In the genomic region with DNA sequence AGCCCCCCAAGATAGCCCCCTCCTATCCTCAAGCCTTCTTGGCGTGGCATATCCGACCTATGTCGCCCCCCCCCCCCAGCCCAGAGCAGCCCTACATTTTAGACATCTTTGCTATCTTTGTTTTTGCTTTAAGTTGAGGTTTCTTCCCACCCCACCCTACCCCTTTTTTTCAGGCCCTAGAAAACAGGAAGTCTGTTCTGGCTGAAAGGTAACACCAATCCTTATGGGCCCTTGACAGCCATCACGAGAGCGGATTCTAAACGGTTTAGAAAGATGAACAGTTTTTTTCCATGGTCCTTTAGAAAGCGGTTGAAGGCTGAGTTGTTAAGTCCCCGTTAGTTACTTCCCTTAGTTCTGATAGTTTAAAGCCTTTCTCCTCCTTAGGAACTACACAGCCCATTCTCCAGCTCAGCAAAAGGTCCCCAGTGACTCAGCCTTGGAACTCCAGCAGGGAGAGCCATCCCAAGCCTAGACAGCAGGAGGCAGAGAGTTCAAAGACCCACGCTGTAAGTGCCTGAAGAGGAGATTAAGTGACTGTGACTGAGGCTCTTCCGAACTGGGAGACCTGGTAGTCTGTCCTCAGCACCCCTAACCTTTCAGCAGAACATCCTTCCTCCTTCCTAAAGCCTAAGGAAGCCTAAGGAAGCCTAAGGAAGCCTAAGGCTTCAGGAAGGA, we compare ENCODE assay signal across 15 mouse cellular contexts. TPM values are rescaled to one million over a fixed set of nuclear protein-coding genes. Genes with fewer than 3 reads are reported as not detected.
DNase-seq lines count a peak whose midpoint lies in the region; ATAC-seq and TF ChIP-seq lines count a peak whose summit lies in the region.
"Had no signal": no experiment of that assay in that cellular context is flagged by ENCODE, and none has a peak within 500 bp of the region (broad histone marks: within the 10 kb centered on the region; RNA-seq: fewer than 3 reads in every experiment).

No protein-coding gene starts in this region.

- 67% methylated on average over 10 of the region's 10 CpGs for WGBS in kidney, embryonic 15.5 days
- WGBS in embryonic facial prominence, embryonic 10.5 days = 59% methylated on average over 10 of the region's 10 CpGs
- WGBS in midbrain, embryonic 16.5 days = 54% methylated on average over 8 of the region's 10 CpGs

- H3K4me1 ChIP-seq in kidney, embryonic 15.5 days = peaks cover 30% of the 10 kb centered on the region
- H3K4me1 ChIP-seq in CH12.LX (ENCODE audit: control insufficient read depth in 1 of 2, insufficient read depth in 2 of 2) (peaks cover 4 to 27% of the 10 kb centered on the region in 2 experiments), ES-E14 (ENCODE audit: control insufficient read depth in 2 of 2, insufficient read depth in 2 of 2, low read length in 2 of 2, poor library complexity in 1 of 2) (peaks cover 8 to 20% of the 10 kb centered on the region in 2 experiments; a peak in 3 of 4 replicates)
- H3K4me1 ChIP-seq in embryonic facial prominence, embryonic 10.5 days = peaks cover 45% of the 10 kb centered on the region
- H3K4me1 ChIP-seq in midbrain, embryonic 16.5 days (ENCODE audit: control insufficient read depth, insufficient read depth, low read length) = peaks cover 17% of the 10 kb centered on the region

- dilution Hi-C loops in CH12.LX (cut with MboI; ENCODE audit: extremely low pct_ligation_motif_present, extremely low pct_unique_long_range_greater_than_20kb, low sequenced_read_pairs) = no loop called here

- H3K4me3 ChIP-seq in kidney, embryonic 15.5 days (replicated peaks) = no peak overlapping the region
- H3K4me3 ChIP-seq in CH12.LX (replicated peaks in 1 of 3; ENCODE audit: low read depth in 2 of 3, low read length in 2 of 3, poor library complexity in 1 of 3) (no peak overlapping the region), ES-E14 (ENCODE audit: insufficient read depth in 1 of 2, low read depth in 1 of 2, low read length in 2 of 2, poor library complexity in 1 of 2, severe bottlenecking in 1 of 2) (no peak overlapping the region)
- no peak overlapping the region for H3K4me3 ChIP-seq in embryonic facial prominence, embryonic 10.5 days
- H3K4me3 ChIP-seq in midbrain, embryonic 16.5 days (ENCODE audit: low read depth, low read length) = no peak overlapping the region
- H3K4me3 ChIP-seq: megakaryocyte, embryonic 14.5 days had no signal

- ATAC-seq in kidney, embryonic 15.5 days (replicated peaks; ENCODE audit: low FRiP score) = no peak
- no peak for ATAC-seq in midbrain, embryonic 16.5 days
- ATAC-seq: liver, postnatal 0 days had no signal

- H3K79me2 ChIP-seq in CH12.LX (replicated peaks; ENCODE audit: control insufficient read depth, extremely low read depth, insufficient read depth, poor library complexity, severe bottlenecking) = no peaks in the 10 kb centered on the region

- H3K27me3 ChIP-seq in kidney, embryonic 15.5 days = no peaks in the 10 kb centered on the region
- peaks cover 16% of the 10 kb centered on the region for H3K27me3 ChIP-seq in CH12.LX (replicated peaks)
- no peaks in the 10 kb centered on the region for H3K27me3 ChIP-seq in embryonic facial prominence, embryonic 10.5 days (replicated peaks; ENCODE audit: low read depth, poor library complexity, severe bottlenecking)
- no peaks in the 10 kb centered on the region for H3K27me3 ChIP-seq in midbrain, embryonic 16.5 days (ENCODE audit: control insufficient read depth, insufficient read depth, low read depth, low read length)

- TF ChIP-seq EP300 in CH12.LX (IDR thresholded peaks at IDR 0.05; ENCODE audit: low read length) = no peak

- no peak for TF ChIP-seq POLR2A in CH12.LX (IDR thresholded peaks at IDR 0.05; ENCODE audit: low read depth, low read length)

- in situ Hi-C loops in CH12.LX (cut with MboI; ENCODE audit: low pct_ligation_motif_present, low pct_unique_long_range_greater_than_20kb, low sequenced_read_pairs) (no loop called here), ES-E14 (cut with MboI; ENCODE audit: low sequenced_read_pairs in 2 of 2, unreplicated experiment in 2 of 2) (no loop called here)

- no peaks in the 10 kb centered on the region for H3K9me3 ChIP-seq in kidney, embryonic 15.5 days (replicated peaks)
- no peaks in the 10 kb centered on the region for H3K9me3 ChIP-seq in CH12.LX (replicated peaks; ENCODE audit: low read length)
- H3K9me3 ChIP-seq in ES-E14 (ENCODE audit: control insufficient read depth, insufficient read depth, low read depth, low read length) = no peaks in the 10 kb centered on the region
- H3K9me3 ChIP-seq in embryonic facial prominence, embryonic 10.5 days = no peaks in the 10 kb centered on the region
- no peaks in the 10 kb centered on the region for H3K9me3 ChIP-seq in midbrain, embryonic 16.5 days (replicated peaks; ENCODE audit: control insufficient read depth, low read length, poor library complexity, severe bottlenecking)
- H3K9me3 ChIP-seq: megakaryocyte, embryonic 14.5 days had no signal

- no peak for TF ChIP-seq RAD21 in CH12.LX (IDR thresholded peaks at IDR 0.05; ENCODE audit: low read depth, low read length)

- H3K27ac ChIP-seq in kidney, embryonic 15.5 days = 0 out of 2 replicates have a peak overlapping the region, but pooled peaks have one; percentile 95
- H3K27ac ChIP-seq in CH12.LX (ENCODE audit: insufficient read depth, low read depth) (no peak overlapping the region), ES-E14 (ENCODE audit: insufficient read depth, low read depth, low read length, poor library complexity, severe bottlenecking) (peak overlapping the region; percentile 95)
- H3K27ac ChIP-seq in embryonic facial prominence, embryonic 10.5 days (replicated peaks) = peak overlapping the region; percentile 37; the same call in 1 of the 2 replicates
- no peak overlapping the region for H3K27ac ChIP-seq in midbrain, embryonic 16.5 days (ENCODE audit: low read length)
- H3K27ac ChIP-seq: hindbrain, embryonic 14.5 days had no signal

- no peak for DNase-seq in kidney, postnatal 14 days
- DNase-seq in CH12.LX (ENCODE audit: extremely low read depth) = no peak
- peak; percentile 44 for DNase-seq in ES-E14 (ENCODE audit: low read depth, low spot score)
- no peak for DNase-seq in embryonic facial prominence, embryonic 10.5 days (ENCODE audit: low spot score)
- no peak for DNase-seq in layer of hippocampus, postnatal 10 days (ENCODE audit: low spot score in 2 of 2)
- DNase-seq: adrenal gland, postnatal 10 days; cerebellum, postnatal 14 days; kidney, adult 11 months; liver, postnatal 0 days; right cerebral cortex, adult 18-20 months; spleen, adult 18-20 months had no signal

- H3K9ac ChIP-seq in kidney, embryonic 15.5 days = no peak overlapping the region
- H3K9ac ChIP-seq in CH12.LX (ENCODE audit: insufficient read depth, low read depth) (no peak overlapping the region), ES-E14 (ENCODE audit: insufficient read depth, low read depth, low read length, poor library complexity, severe bottlenecking) (peak overlapping the region; percentile 56; the same call in 1 of the 2 replicates)
- no peak overlapping the region for H3K9ac ChIP-seq in midbrain, embryonic 16.5 days (ENCODE audit: low read depth, low read length)
- H3K9ac ChIP-seq: hindbrain, embryonic 14.5 days; liver, postnatal 0 days had no signal

- H3K36me3 ChIP-seq in kidney, embryonic 15.5 days = no peaks in the 10 kb centered on the region
- H3K36me3 ChIP-seq in CH12.LX (replicated peaks in 1 of 2; ENCODE audit: control insufficient read depth in 1 of 2, insufficient read depth in 1 of 2, low read length in 1 of 2) (no peaks in the 10 kb centered on the region), ES-E14 (ENCODE audit: control insufficient read depth, insufficient read depth, low read length, poor library complexity, severe bottlenecking) (no peaks in the 10 kb centered on the region)
- H3K36me3 ChIP-seq in embryonic facial prominence, embryonic 10.5 days (replicated peaks) = no peaks in the 10 kb centered on the region
- H3K36me3 ChIP-seq in midbrain, embryonic 16.5 days (ENCODE audit: control insufficient read depth, insufficient read depth, low read length) = no peaks in the 10 kb centered on the region

- H3K4me2 ChIP-seq in kidney, embryonic 15.5 days = no peak overlapping the region
- no peak overlapping the region for H3K4me2 ChIP-seq in CH12.LX (ENCODE audit: insufficient read depth, low read depth, poor library complexity, severe bottlenecking)
- no peak overlapping the region for H3K4me2 ChIP-seq in midbrain, embryonic 16.5 days (ENCODE audit: low read length)
- H3K4me2 ChIP-seq: hindbrain, embryonic 14.5 days had no signal

- TF ChIP-seq CTCF in CH12.LX (conservative IDR thresholded peaks at IDR 0.05 in 1 of 2, IDR thresholded peaks at IDR 0.05 in 1 of 2; ENCODE audit: low read depth in 2 of 2, low read length in 2 of 2) = no peak

RNA-seq across cellular contexts. Expression of a gene that starts 2.6 kb away (rescaled TPM):
- 141 and 147 TPM in 2 replicates for polyA plus RNA-seq in kidney, embryonic 15.5 days (2015; fragmentation: Nextera tagmentation; extraction: Ambion mirVana)
- 3.7 and 3.9 TPM in 2 replicates for total RNA-seq in CH12.LX (2012; rRNA removed)
- total RNA-seq in CH12.LX (2014; rRNA removed) = 1.4 and 1.7 TPM in 2 replicates
- 4.3 and 5.7 TPM in 2 replicates for polyA plus RNA-seq in CH12.LX (2012; ENCODE audit: insufficient read length, low read depth)
- total RNA-seq in ES-E14 (2012; rRNA removed) = 134 and 168 TPM in 2 replicates
- polyA plus RNA-seq in embryonic facial prominence, embryonic 10.5 days (2016; fragmentation: Nextera tagmentation; extraction: Ambion mirVana) = 70.1 and 73.9 TPM in 2 replicates
- 67.9 and 79.5 TPM in 2 replicates for polyA plus RNA-seq in midbrain, embryonic 16.5 days (2015; fragmentation: Nextera tagmentation; extraction: Ambion mirVana)
- total RNA-seq in layer of hippocampus, postnatal 10 days (2021) = 100 to 1,000 TPM; 132 to 136 TPM

RNA-seq across cellular contexts. Expression of a gene that starts 23.8 kb away (rescaled TPM):
- polyA plus RNA-seq in kidney, embryonic 15.5 days (2015; fragmentation: Nextera tagmentation; extraction: Ambion mirVana) = 31.3 and 41.0 TPM in 2 replicates
- total RNA-seq in CH12.LX (2012; rRNA removed) (9.3 and 12.9 TPM in 2 replicates), CH12.LX (2014; rRNA removed) (7.4 and 8.5 TPM in 2 replicates), ES-E14 (2012; rRNA removed) (9.2 and 9.9 TPM in 2 replicates)
- polyA plus RNA-seq in CH12.LX (2012; ENCODE audit: insufficient read length, low read depth) = 9.5 and 9.7 TPM in 2 replicates
- 38.3 and 39.3 TPM in 2 replicates for polyA plus RNA-seq in embryonic facial prominence, embryonic 10.5 days (2016; fragmentation: Nextera tagmentation; extraction: Ambion mirVana)
- 149 and 163 TPM in 2 replicates for polyA plus RNA-seq in midbrain, embryonic 16.5 days (2015; fragmentation: Nextera tagmentation; extraction: Ambion mirVana)
- total RNA-seq in layer of hippocampus, postnatal 10 days (2021) = 10 to 100 TPM; 86.6 to 92.6 TPM

RNA-seq across cellular contexts. Expression of a gene that starts 30.3 kb away (rescaled TPM):
- 35.9 and 38.0 TPM in 2 replicates for polyA plus RNA-seq in kidney, embryonic 15.5 days (2015; fragmentation: Nextera tagmentation; extraction: Ambion mirVana)
- 2.2 and 2.7 TPM in 2 replicates for total RNA-seq in CH12.LX (2012; rRNA removed)
- 1.1 and 1.3 TPM in 2 replicates for total RNA-seq in CH12.LX (2014; rRNA removed)
- 1.5 and 2.1 TPM in 2 replicates for polyA plus RNA-seq in CH12.LX (2012; ENCODE audit: insufficient read length, low read depth)
- total RNA-seq in ES-E14 (2012; rRNA removed) = 63.9 and 77.9 TPM in 2 replicates
- 35.9 and 40.8 TPM in 2 replicates for polyA plus RNA-seq in embryonic facial prominence, embryonic 10.5 days (2016; fragmentation: Nextera tagmentation; extraction: Ambion mirVana)
- 30.2 and 33.6 TPM in 2 replicates for polyA plus RNA-seq in midbrain, embryonic 16.5 days (2015; fragmentation: Nextera tagmentation; extraction: Ambion mirVana)
- 10 to 100 TPM; 24.6 to 26.5 TPM for total RNA-seq in layer of hippocampus, postnatal 10 days (2021)

RNA-seq across cellular contexts. Expression of a gene that starts 39.5 kb away (rescaled TPM):
- 462 and 484 TPM in 2 replicates for polyA plus RNA-seq in kidney, embryonic 15.5 days (2015; fragmentation: Nextera tagmentation; extraction: Ambion mirVana)
- total RNA-seq in CH12.LX (2012; rRNA removed) (84.0 and 96.9 TPM in 2 replicates), CH12.LX (2014; rRNA removed) (231 and 243 TPM in 2 replicates), ES-E14 (2012; rRNA removed) (82.9 and 125 TPM in 2 replicates)
- polyA plus RNA-seq in CH12.LX (2012; ENCODE audit: insufficient read length, low read depth) = 308 TPM in 2 replicates
- polyA plus RNA-seq in embryonic facial prominence, embryonic 10.5 days (2016; fragmentation: Nextera tagmentation; extraction: Ambion mirVana) = 240 and 243 TPM in 2 replicates
- polyA plus RNA-seq in midbrain, embryonic 16.5 days (2015; fragmentation: Nextera tagmentation; extraction: Ambion mirVana) = 273 and 286 TPM in 2 replicates
- 100 to 1,000 TPM; 212 to 222 TPM for total RNA-seq in layer of hippocampus, postnatal 10 days (2021)

RNA-seq across cellular contexts. Expression of a gene that starts 39.6 kb away (rescaled TPM):
- 31.6 and 32.2 TPM in 2 replicates for polyA plus RNA-seq in kidney, embryonic 15.5 days (2015; fragmentation: Nextera tagmentation; extraction: Ambion mirVana)
- total RNA-seq in CH12.LX (2012; rRNA removed) (5.0 and 8.7 TPM in 2 replicates), CH12.LX (2014; rRNA removed) (7.3 and 7.4 TPM in 2 replicates), ES-E14 (2012; rRNA removed) (10.0 and 11.0 TPM in 2 replicates)
- polyA plus RNA-seq in CH12.LX (2012; ENCODE audit: insufficient read length, low read depth) = 3.0 and 5.0 TPM in 2 replicates
- polyA plus RNA-seq in embryonic facial prominence, embryonic 10.5 days (2016; fragmentation: Nextera tagmentation; extraction: Ambion mirVana) = 14.4 and 14.7 TPM in 2 replicates
- polyA plus RNA-seq in midbrain, embryonic 16.5 days (2015; fragmentation: Nextera tagmentation; extraction: Ambion mirVana) = 47.9 and 49.2 TPM in 2 replicates
- total RNA-seq in layer of hippocampus, postnatal 10 days (2021) = 10 to 100 TPM; 44.8 to 46.9 TPM

Comparison
In these comparisons a context has a peak if more than half of its experiments do, and no peak if none do; other contexts are left out.
1. H3K27ac ChIP-seq: peak in kidney, embryonic 15.5 days (single experiment), ES-E14 (single experiment) and embryonic facial prominence, embryonic 10.5 days (single experiment); none in CH12.LX (single experiment) and midbrain, embryonic 16.5 days (single experiment).
2. RNA of a gene that starts 2.6 kb away (polyA plus RNA-seq): 141 to 147 TPM in kidney, embryonic 15.5 days, 67.9 to 79.5 TPM in midbrain, embryonic 16.5 days and 70.1 to 73.9 TPM in embryonic facial prominence, embryonic 10.5 days; 4.3 to 5.7 TPM in CH12.LX; every median in the first group is over 10 times any median in the second.
3. RNA of a gene that starts 30.3 kb away (polyA plus RNA-seq): 35.9 to 38.0 TPM in kidney, embryonic 15.5 days, 35.9 to 40.8 TPM in embryonic facial prominence, embryonic 10.5 days and 30.2 to 33.6 TPM in midbrain, embryonic 16.5 days; 1.5 to 2.1 TPM in CH12.LX; every median in the first group is over 10 times any median in the second.